In the genomic region with DNA sequence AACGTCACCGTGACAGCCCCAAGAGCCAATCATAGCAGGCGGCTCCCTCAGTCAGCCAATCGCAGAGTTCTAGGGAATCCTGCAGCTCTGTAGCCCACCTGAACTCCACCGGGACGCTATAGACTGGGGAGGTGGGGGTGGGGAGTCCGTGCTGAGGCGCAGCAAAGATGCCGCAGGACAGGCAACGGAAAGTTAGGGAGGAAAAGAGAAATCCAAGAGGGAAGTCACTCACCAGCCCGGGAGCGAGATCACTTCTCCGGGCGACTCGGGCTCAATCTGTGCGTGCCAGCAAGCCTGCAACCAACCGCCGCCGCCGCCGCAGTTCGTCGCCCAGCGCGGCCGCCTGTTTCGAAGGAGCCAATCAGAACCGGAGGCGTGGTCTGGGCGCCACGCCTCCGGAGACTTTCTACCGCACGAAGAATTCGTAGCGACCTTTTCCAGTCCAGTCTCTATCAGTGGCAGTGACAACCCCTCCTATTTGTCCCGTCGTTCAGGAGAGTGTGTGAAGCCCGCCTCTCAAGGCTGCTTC, we compare ENCODE assay signal across 8 mouse cellular contexts. TPM values are rescaled to one million over a fixed set of nuclear protein-coding genes. Genes with fewer than 3 reads are reported as not detected.
A peak's percentile ranks its signal among the peaks of the same experiment; 100 is the strongest.
DNase-seq lines count a peak whose midpoint lies in the region; ATAC-seq lines count a peak whose summit lies in the region.

A gene (minus strand): TSS at position 345 of the 529 bp plus-strand sequence.

- peak within 1 kb of the TSS; percentile 74 for H3K27ac ChIP-seq in intestine, embryonic 15.5 days

- peak within 1 kb of the TSS; percentile 72 for H3K9ac ChIP-seq in intestine, embryonic 15.5 days

- peak; percentile 63 for DNase-seq in adrenal gland, adult 8-10 months
- peak; percentile 69 for DNase-seq in embryo, embryonic 11.5 days (ENCODE audit: low read depth, low spot score)
- peak; percentile 73 to 74 for DNase-seq in gastrocnemius, postnatal 36 days
- peak; percentile 82 to 84 for DNase-seq in left cerebral cortex, postnatal 14 days (ENCODE audit: low spot score in 2 of 2)
- peak; percentile 82 for DNase-seq in right cerebral cortex, postnatal 14 days
- DNase-seq in urinary bladder, postnatal 25 days (ENCODE audit: low spot score): peak; percentile 74

- WGBS in intestine, embryonic 15.5 days: under 1% methylated on average over 39 of the region's 39 CpGs

- no peaks in the 10 kb centered on the region for H3K27me3 ChIP-seq in intestine, embryonic 15.5 days (replicated peaks)

- peaks cover 7% of the 10 kb centered on the region for H3K4me1 ChIP-seq in intestine, embryonic 15.5 days (replicated peaks)

- H3K4me3 ChIP-seq in intestine, embryonic 15.5 days (replicated peaks): peak within 1 kb of the TSS; percentile 79

- ATAC-seq in intestine, embryonic 15.5 days: peak; percentile 96
- ATAC-seq in megakaryocyte-erythroid progenitor cell, adult 5-6 weeks (replicated peaks; ENCODE audit: low FRiP score, low TSS enrichment, poor library complexity, severe bottlenecking): peak; percentile 95

- H3K36me3 ChIP-seq in intestine, embryonic 15.5 days: no peaks in the 10 kb centered on the region

- H3K4me2 ChIP-seq in intestine, embryonic 15.5 days (replicated peaks): peak within 1 kb of the TSS; percentile 88

- intact Hi-C loops in gastrocnemius, postnatal 36 days (cut with DNase I): no loop called here
- intact Hi-C loops in left cerebral cortex, postnatal 14 days (cut with DNase I): no loop called here

- H3K9me3 ChIP-seq in intestine, embryonic 15.5 days: no peaks in the 10 kb centered on the region

RNA-seq across cellular contexts. Expression of the gene that starts here (rescaled TPM):
- 10 to 100 TPM in 2 of 4 experiments, 1 to 10 TPM in 2; 3.5 to 10.9 (median 8.8) TPM for total RNA-seq in adrenal gland, adult 8-10 months (2022)
- total RNA-seq in gastrocnemius, postnatal 36 days (2021): 1 to 10 TPM; 2.4 to 2.8 TPM
- polyA plus RNA-seq in intestine, embryonic 15.5 days (2015; fragmentation: Nextera tagmentation; extraction: Ambion mirVana): 14.8 and 18.6 TPM in 2 replicates
- 1 to 10 TPM; 1.8 to 2.6 TPM for total RNA-seq in left cerebral cortex, postnatal 14 days (2021)
- 5.3 and 8.5 TPM in 2 replicates for total RNA-seq in megakaryocyte-erythroid progenitor cell, adult 5-6 weeks (2014; fragmentation: Nextera tagmentation)
- 4.9 and 12.9 TPM in 2 replicates for total RNA-seq in megakaryocyte-erythroid progenitor cell, adult 5-6 weeks (2017)

Comparison
In these comparisons a context has a peak if more than half of its experiments do, and no peak if none do; other contexts are left out.
1. Peak in every context shown above with its lines: DNase-seq, ATAC-seq, H3K4me3 ChIP-seq and H3K27ac ChIP-seq.